Comparison of ENCODE assay signal across 35 mouse cellular contexts in genomic region chr1:40156096-40156495, GRCm38 (mm10).
"Had no signal": no experiment of that assay in that cellular context is flagged by ENCODE, and none has a peak within 500 bp of the region (broad histone marks: within the 10 kb centered on the region; RNA-seq: fewer than 3 reads in every experiment).

No protein-coding gene starts in this region.

- H3K9ac ChIP-seq: heart, embryonic 12.5 days; heart, embryonic 13.5 days; heart, embryonic 15.5 days; hindbrain, embryonic 12.5 days; hindbrain, embryonic 13.5 days; hindbrain, embryonic 14.5 days; hindbrain, embryonic 15.5 days; intestine, embryonic 15.5 days; kidney, embryonic 15.5 days had no signal

- H3K27ac ChIP-seq: heart, adult 2 months; heart, embryonic 10.5 days; heart, embryonic 13.5 days; heart, embryonic 15.5 days; hindbrain, embryonic 10.5 days; hindbrain, embryonic 12.5 days; hindbrain, embryonic 13.5 days; hindbrain, embryonic 14.5 days; hindbrain, embryonic 15.5 days; hindbrain, postnatal 0 days; intestine, embryonic 15.5 days; kidney, embryonic 15.5 days; kidney, postnatal 0 days; layer of hippocampus, adult 2 months had no signal

- DNase-seq: heart, adult 2 months; heart, postnatal 10 days; heart, postnatal 14 days; heart, postnatal 36 days; heart, postnatal 4 days; kidney, adult 11 months; kidney, adult 18-20 months; kidney, adult 2 months; kidney, adult 8-10 months; kidney, adult 9 months; kidney, postnatal 10 days; kidney, postnatal 14 days; kidney, postnatal 25 days; kidney, postnatal 36 days; kidney, postnatal 4 days; layer of hippocampus, adult 9-11 months had no signal

- H3K36me3 ChIP-seq: heart, embryonic 10.5 days; heart, embryonic 12.5 days; heart, embryonic 13.5 days; heart, embryonic 15.5 days; hindbrain, embryonic 10.5 days; hindbrain, embryonic 12.5 days; hindbrain, embryonic 13.5 days; hindbrain, embryonic 15.5 days; intestine, embryonic 15.5 days; kidney, embryonic 15.5 days had no signal

- H3K4me1 ChIP-seq: hindbrain, embryonic 10.5 days; hindbrain, embryonic 12.5 days; hindbrain, embryonic 13.5 days; hindbrain, embryonic 15.5 days; intestine, embryonic 15.5 days; kidney, embryonic 15.5 days had no signal

- H3K4me2 ChIP-seq: heart, embryonic 11.5 days; heart, embryonic 12.5 days; heart, embryonic 13.5 days; heart, embryonic 15.5 days; hindbrain, embryonic 12.5 days; hindbrain, embryonic 13.5 days; hindbrain, embryonic 14.5 days; hindbrain, embryonic 15.5 days; intestine, embryonic 15.5 days; kidney, embryonic 15.5 days had no signal

- H3K27me3 ChIP-seq: heart, embryonic 12.5 days; heart, embryonic 13.5 days; heart, embryonic 15.5 days; hindbrain, embryonic 12.5 days; hindbrain, embryonic 13.5 days; hindbrain, embryonic 15.5 days; intestine, embryonic 15.5 days; kidney, embryonic 15.5 days had no signal

- ATAC-seq: hindbrain, embryonic 16.5 days; hindbrain, postnatal 0 days; inflammation-experienced regulatory T-cells, adult 6 months; intestine, embryonic 15.5 days; intestine, embryonic 16.5 days; intestine, postnatal 0 days had no signal

- H3K9me3 ChIP-seq: heart, embryonic 10.5 days; heart, embryonic 12.5 days; heart, embryonic 13.5 days; heart, embryonic 15.5 days; hindbrain, embryonic 10.5 days; hindbrain, embryonic 12.5 days; hindbrain, embryonic 13.5 days; hindbrain, embryonic 15.5 days; intestine, embryonic 15.5 days; kidney, embryonic 15.5 days had no signal

- H3K4me3 ChIP-seq: heart, adult 2 months; heart, embryonic 10.5 days; heart, embryonic 12.5 days; heart, embryonic 13.5 days; heart, embryonic 15.5 days; hindbrain, embryonic 10.5 days; hindbrain, embryonic 12.5 days; hindbrain, embryonic 13.5 days; hindbrain, embryonic 15.5 days; intestine, embryonic 15.5 days; kidney, embryonic 15.5 days; layer of hippocampus, adult 2 months had no signal
